Mouse (Mus musculus) adrenal gland, postnatal 36 days (tissue): ENCODE results near the gene Armc9. TPM values are rescaled to one million over a fixed set of nuclear protein-coding genes. Genes with fewer than 3 reads are reported as not detected.
A peak's percentile ranks its signal among the peaks of the same experiment; 100 is the strongest.

Experiments used
- DNase-seq, 2 experiments: peaks; one replicate each; pipeline ENCODE4 v3.0.0; 2021; ENCODE audit warnings: mixed read lengths in 1 of 2
- total RNA-seq, 2 experiments: library from RNA; stranded (reverse); gene quantifications; 2 replicates each; pipeline ENCODE4 v1.2.3; 2021

Armc9 gene
- total RNA-seq, 2 experiments from 2014 or later: 9.3 to 9.6 TPM

GRCm38 (mm10) chr1:86225195-86225594 lies 70.6 kb downstream of the Armc9 start:
- DNase-seq: no peak

GRCm38 (mm10) chr1:86228653-86229052 lies 74.1 kb downstream of the Armc9 start:
- DNase-seq: no peak

- no peak for DNase-seq
These were observed 74.7 kb downstream of the Armc9 start for GRCm38 (mm10) chr1:86229184-86229829.

- DNase-seq: no peak
These were observed 78.1 kb downstream of the Armc9 start for GRCm38 (mm10) chr1:86232631-86233030.

GRCm38 (mm10) chr1:86233808-86234207 lies 79.2 kb downstream of the Armc9 start:
- no peak for DNase-seq

- no peak for DNase-seq
These were observed 80.5 kb downstream of the Armc9 start for GRCm38 (mm10) chr1:86235118-86235517.

- peak; percentile 63 to 64 for DNase-seq
These were observed 81.9 kb downstream of the Armc9 start for GRCm38 (mm10) chr1:86236442-86236841.

GRCm38 (mm10) chr1:86239010-86239409 lies 84.4 kb downstream of the Armc9 start:
- DNase-seq: no peak

- DNase-seq: no peak
These were observed 85.3 kb downstream of the Armc9 start for GRCm38 (mm10) chr1:86239871-86240270.

GRCm38 (mm10) chr1:86240959-86241358 lies 86.4 kb downstream of the Armc9 start:
- no peak for DNase-seq

- no peak for DNase-seq
These were observed 88.9 kb downstream of the Armc9 start for GRCm38 (mm10) chr1:86243490-86243889.

- no peak for DNase-seq
These were observed 90.9 kb downstream of the Armc9 start for GRCm38 (mm10) chr1:86245301-86246085.

- DNase-seq: no peak
These were observed 98.8 kb downstream of the Armc9 start for GRCm38 (mm10) chr1:86253410-86253809.

GRCm38 (mm10) chr1:86256311-86256710 lies 101.7 kb downstream of the Armc9 start:
- DNase-seq: no peak

- DNase-seq: no peak
These were observed 102.6 kb downstream of the Armc9 start for GRCm38 (mm10) chr1:86257228-86257627.

- no peak for DNase-seq
These were observed 103.7 kb downstream of the Armc9 start for GRCm38 (mm10) chr1:86258171-86258824.

- DNase-seq: no peak
These were observed 109.2 kb downstream of the Armc9 start for GRCm38 (mm10) chr1:86263564-86264339.

GRCm38 (mm10) chr1:86265060-86265459 lies 110.5 kb downstream of the Armc9 start:
- no peak for DNase-seq

- no peak for DNase-seq
These were observed 114.1 kb downstream of the Armc9 start for GRCm38 (mm10) chr1:86268492-86269189.

- peak in 1 of 2 experiments; percentile 3 for DNase-seq
These were observed 114.6 kb downstream of the Armc9 start for GRCm38 (mm10) chr1:86269190-86269508.

- DNase-seq: no peak
These were observed 117.1 kb downstream of the Armc9 start for GRCm38 (mm10) chr1:86271707-86272106.

- no peak for DNase-seq
These were observed 122.5 kb downstream of the Armc9 start for GRCm38 (mm10) chr1:86277055-86277454.
